Mouse (Mus musculus): ENCODE results near the gene Tmem8. TPM values are rescaled to one million over a fixed set of nuclear protein-coding genes. Genes with fewer than 3 reads are reported as not detected.
"Not testable (repeated sequence)": the region's sequence is repeated elsewhere in the genome, so short reads cannot be mapped to it uniquely, and the experiment has no call there.

Gene Tmem8
- polyA plus RNA-seq, 1 experiment from 2014 or later = 2.9 TPM

DNA sequence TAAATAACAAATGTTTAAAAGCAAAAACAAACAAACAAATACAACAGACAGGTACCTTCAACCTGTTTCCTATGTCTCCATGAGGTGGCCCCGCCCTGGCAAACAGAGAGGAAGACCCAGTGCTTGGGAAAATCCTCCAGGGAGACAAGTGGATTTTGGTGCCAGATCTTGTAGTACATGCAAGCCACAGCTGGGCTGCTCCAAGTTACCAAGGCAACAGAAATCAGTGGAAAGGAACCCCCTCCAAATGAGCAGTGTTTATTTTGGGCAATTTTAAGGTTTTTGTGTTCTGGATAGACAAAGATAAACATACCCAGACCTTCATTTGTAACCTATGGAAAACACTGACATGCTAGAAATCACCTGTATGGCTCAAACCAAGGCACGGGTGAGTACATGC lies 34.2 kb upstream of the Tmem8 start:
- H3K36me3 ChIP-seq (ENCODE audit: control insufficient read depth, insufficient read depth, low read length) = peaks cover 7% of the 10 kb centered on the region; the same call in 1 of the 2 replicates
- no peak overlapping the region for H3K9ac ChIP-seq (replicated peaks; ENCODE audit: low read depth, low read length)
- H3K4me3 ChIP-seq (ENCODE audit: low read depth, low read length) = no peak overlapping the region
- H3K4me2 ChIP-seq (replicated peaks; ENCODE audit: low read depth, low read length) = no peak overlapping the region
- no peak for ATAC-seq (ENCODE audit: insufficient number of reproducible peaks, insufficient read depth, low FRiP score, low read depth)
- H3K4me1 ChIP-seq (ENCODE audit: control insufficient read depth, insufficient read depth, low read length) = no peaks in the 10 kb centered on the region
- H3K9me3 ChIP-seq (ENCODE audit: control insufficient read depth, low read depth, low read length) = no peaks in the 10 kb centered on the region
- no peak overlapping the region for H3K27ac ChIP-seq (ENCODE audit: low read length)
- WGBS = 66% methylated on average over 2 of the region's 2 CpGs
- no peaks in the 10 kb centered on the region for H3K27me3 ChIP-seq (ENCODE audit: control insufficient read depth, insufficient read depth, low read length)

DNA sequence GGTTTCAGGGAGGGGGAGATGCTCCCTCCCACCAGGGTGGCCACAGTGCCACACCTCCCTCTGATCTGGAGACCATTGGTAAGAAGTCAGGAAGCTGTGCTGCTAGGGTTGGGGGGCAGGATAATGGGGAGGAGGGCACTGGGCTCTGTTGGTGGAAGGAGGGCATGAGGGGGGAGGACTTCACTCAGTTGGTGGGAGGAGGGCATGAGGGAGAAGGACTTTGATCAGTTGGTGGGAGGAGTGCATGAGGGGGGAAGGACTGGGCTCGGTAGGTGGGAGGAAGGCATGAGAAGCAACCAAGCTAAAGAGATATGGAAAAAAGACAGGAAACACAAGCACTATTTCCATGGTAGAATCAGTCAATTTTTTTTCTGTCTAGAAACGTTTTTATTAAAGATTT lies 32.2 kb upstream of the Tmem8 start:
- H3K4me1 ChIP-seq (ENCODE audit: control insufficient read depth, insufficient read depth, low read length) = no peaks in the 10 kb centered on the region
- H3K9ac ChIP-seq (replicated peaks; ENCODE audit: low read depth, low read length) = no peak overlapping the region
- no peak overlapping the region for H3K4me3 ChIP-seq (ENCODE audit: low read depth, low read length)
- no peak overlapping the region for H3K27ac ChIP-seq (ENCODE audit: low read length)
- ATAC-seq (ENCODE audit: insufficient number of reproducible peaks, insufficient read depth, low FRiP score, low read depth) = no peak
- H3K9me3 ChIP-seq (ENCODE audit: control insufficient read depth, low read depth, low read length) = no peaks in the 10 kb centered on the region
- no peak overlapping the region for H3K4me2 ChIP-seq (replicated peaks; ENCODE audit: low read depth, low read length)
- no peaks in the 10 kb centered on the region for H3K27me3 ChIP-seq (ENCODE audit: control insufficient read depth, insufficient read depth, low read length)
- peaks cover 7% of the 10 kb centered on the region; the same call in 1 of the 2 replicates for H3K36me3 ChIP-seq (ENCODE audit: control insufficient read depth, insufficient read depth, low read length)
- WGBS = 30% methylated on average over 2 of the region's 2 CpGs

DNA sequence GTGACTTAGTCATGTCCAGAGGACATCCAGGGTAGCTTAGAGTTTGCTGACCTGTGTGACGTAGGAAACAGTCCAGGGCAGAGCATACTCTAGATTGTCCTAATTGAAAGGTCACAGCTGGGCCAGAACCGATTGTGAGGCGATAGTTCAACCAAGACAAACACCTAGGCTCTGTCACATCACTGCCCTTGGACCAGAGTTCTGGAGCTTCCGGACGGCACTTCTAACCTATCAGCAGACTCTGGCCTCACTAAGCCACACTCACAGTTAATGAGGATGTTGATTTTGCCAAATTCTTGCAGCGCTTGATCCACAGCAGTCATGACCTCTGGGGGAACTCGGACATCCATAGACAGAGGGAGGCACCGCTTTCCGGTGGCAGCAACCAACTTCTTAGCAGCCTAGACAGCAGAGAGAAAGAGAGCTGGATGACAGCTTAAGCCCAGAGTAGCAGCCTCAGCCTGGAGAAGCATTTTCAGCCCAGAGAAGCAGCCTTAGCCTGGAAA lies 26.0 kb upstream of the Tmem8 start:
- 88% methylated on average over 9 of the region's 9 CpGs for WGBS
- ATAC-seq (ENCODE audit: insufficient number of reproducible peaks, insufficient read depth, low FRiP score, low read depth) = no peak

DNA sequence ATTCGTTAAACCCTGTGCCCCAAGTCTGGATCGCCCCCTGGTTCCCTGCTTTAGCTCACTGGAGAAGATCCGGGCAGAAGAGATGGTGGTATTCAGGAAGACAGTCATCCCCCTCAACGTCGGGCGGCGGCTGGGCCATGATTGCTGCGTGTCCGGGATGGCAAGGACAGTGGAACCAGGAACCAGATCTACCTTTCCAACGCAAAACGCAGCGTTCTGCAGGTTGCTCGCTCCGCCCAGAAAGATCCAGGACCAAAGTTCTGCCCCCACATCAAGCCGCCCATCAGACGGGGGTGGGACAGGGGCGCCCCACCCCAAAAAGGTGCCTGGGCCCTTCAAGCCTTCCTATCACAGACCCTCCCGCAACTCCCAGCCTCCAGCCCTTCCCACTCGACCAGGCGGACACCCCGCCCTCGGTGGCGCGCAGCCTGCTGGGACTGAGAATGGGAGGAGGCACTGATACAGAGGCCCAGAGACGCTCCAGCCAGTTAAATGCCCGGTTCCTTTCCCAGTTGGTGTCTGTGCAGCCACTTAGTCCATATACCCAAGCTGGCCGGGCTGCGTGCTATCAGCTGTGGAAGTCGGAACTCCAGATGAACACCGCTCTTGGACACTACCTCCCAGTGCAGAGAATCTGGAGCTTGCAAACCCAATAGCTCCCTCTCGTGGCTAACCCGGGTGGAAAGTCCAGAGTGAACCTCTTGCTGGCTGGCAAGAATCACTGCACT lies 23.0 kb upstream of the Tmem8 start, which contains the start of gene Decr2:
TSS of gene Decr2 (minus strand) at position 433 of the 728 bp plus-strand sequence.
- Histone ChIP-seq H3K4me3 (ENCODE audit: low read depth, low read length) (peak within 1 kb of the TSS; percentile 49), H3K9ac (replicated peaks; ENCODE audit: low read depth, low read length) (peak within 1 kb of the TSS; percentile 60), H3K27me3 (ENCODE audit: control insufficient read depth, insufficient read depth, low read length) (no peaks in the 10 kb centered on the region), H3K4me1 (ENCODE audit: control insufficient read depth, insufficient read depth, low read length) (peaks cover 11% of the 10 kb centered on the region; the same call in 1 of the 2 replicates), H3K4me2 (replicated peaks; ENCODE audit: low read depth, low read length) (peak within 1 kb of the TSS; percentile 82), H3K9me3 (ENCODE audit: control insufficient read depth, low read depth, low read length) (no peaks in the 10 kb centered on the region), H3K27ac (ENCODE audit: low read length) (peak within 1 kb of the TSS; percentile 80), H3K36me3 (ENCODE audit: control insufficient read depth, insufficient read depth, low read length) (no peaks in the 10 kb centered on the region)
- WGBS = under 1% methylated on average over 31 of the region's 32 CpGs
- peak; percentile 93 for ATAC-seq (ENCODE audit: insufficient number of reproducible peaks, insufficient read depth, low FRiP score, low read depth)

More for the DNA sequence above, 26.0 kb upstream of the Tmem8 start:
- Histone ChIP-seq H3K4me2 (replicated peaks; ENCODE audit: low read depth, low read length) (no peak overlapping the region), H3K27ac (ENCODE audit: low read length) (no peak overlapping the region), H3K9me3 (ENCODE audit: control insufficient read depth, low read depth, low read length) (no peaks in the 10 kb centered on the region), H3K27me3 (ENCODE audit: control insufficient read depth, insufficient read depth, low read length) (no peaks in the 10 kb centered on the region), H3K9ac (replicated peaks; ENCODE audit: low read depth, low read length) (no peak overlapping the region), H3K4me3 (ENCODE audit: low read depth, low read length) (no peak overlapping the region), H3K36me3 (ENCODE audit: control insufficient read depth, insufficient read depth, low read length) (peaks cover 4% of the 10 kb centered on the region; the same call in 1 of the 2 replicates), H3K4me1 (ENCODE audit: control insufficient read depth, insufficient read depth, low read length) (peaks cover 3% of the 10 kb centered on the region; the same call in 1 of the 2 replicates)

DNA sequence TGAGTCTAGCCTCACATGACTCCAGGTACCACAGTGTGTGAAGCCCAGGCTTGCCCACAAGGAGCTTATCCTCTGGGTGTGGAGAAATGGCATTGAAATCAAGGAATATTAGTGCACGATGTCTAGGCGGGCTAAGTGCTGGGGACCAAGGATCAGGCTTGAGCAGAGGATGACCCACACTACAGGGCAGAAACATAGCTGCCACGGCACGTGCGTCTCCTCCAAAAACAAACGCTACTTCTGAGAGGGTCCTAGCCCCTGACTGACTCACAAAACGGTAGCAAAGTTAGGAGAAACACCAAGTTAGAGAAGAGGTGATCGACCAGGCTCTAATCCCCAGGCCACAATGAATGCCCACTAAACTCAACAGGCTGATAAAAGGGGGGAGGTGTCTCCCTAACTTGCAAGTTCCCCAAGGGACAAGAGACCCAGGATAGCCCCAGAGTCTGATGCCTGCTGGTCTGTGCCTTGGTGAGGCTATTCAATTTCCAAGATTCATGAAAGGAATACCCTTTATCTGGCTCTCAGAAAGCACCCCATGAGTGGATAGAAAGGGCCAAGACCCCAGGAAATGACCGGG lies 18.5 kb upstream of the Tmem8 start:
- ATAC-seq (ENCODE audit: insufficient number of reproducible peaks, insufficient read depth, low FRiP score, low read depth) = no peak
- Histone ChIP-seq H3K27me3 (ENCODE audit: control insufficient read depth, insufficient read depth, low read length) (no peaks in the 10 kb centered on the region), H3K4me3 (ENCODE audit: low read depth, low read length) (peak overlapping the region; percentile 63), H3K9me3 (ENCODE audit: control insufficient read depth, low read depth, low read length) (no peaks in the 10 kb centered on the region), H3K27ac (ENCODE audit: low read length) (peak overlapping the region; percentile 69), H3K4me1 (ENCODE audit: control insufficient read depth, insufficient read depth, low read length) (0 out of 2 replicates have a peak, but pooled peaks cover 8% of the 10 kb centered on the region), H3K4me2 (replicated peaks; ENCODE audit: low read depth, low read length) (peak overlapping the region; percentile 73), H3K9ac (replicated peaks; ENCODE audit: low read depth, low read length) (peak overlapping the region; percentile 80), H3K36me3 (ENCODE audit: control insufficient read depth, insufficient read depth, low read length) (no peaks in the 10 kb centered on the region)
- WGBS = 23% methylated on average over 9 of the region's 9 CpGs

DNA sequence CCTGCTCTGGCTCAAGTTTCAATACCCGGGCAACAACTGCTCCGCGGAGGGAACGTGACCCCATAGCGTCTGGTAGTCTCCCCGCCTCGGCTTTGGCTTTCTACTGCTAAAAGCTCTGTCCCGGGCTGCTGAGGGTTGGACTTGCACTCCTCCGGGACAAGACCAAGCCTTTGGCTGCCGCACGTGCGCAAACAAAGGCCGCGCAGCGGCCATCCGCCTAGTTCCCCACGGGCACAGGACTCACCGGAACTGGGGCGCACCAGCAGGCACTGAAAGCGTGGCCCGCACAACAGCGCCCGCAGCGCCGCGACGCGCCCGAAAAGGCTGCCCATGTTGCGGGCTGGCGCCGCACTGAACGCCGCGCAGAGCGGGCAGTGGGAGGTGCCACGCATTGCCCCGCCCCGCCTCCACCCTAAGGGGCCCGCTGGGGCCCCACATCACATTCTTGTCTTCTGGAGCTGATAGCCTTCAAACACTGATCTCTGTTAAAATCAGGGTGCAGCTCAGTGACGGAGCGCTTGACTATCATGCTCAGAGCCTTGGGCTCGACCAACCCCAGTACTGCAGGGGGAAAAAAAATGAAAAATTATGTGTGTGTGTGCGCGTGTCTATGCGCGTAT lies 17.9 kb upstream of the Tmem8 start, which contains the start of gene Nme4:
TSS of gene Nme4 (minus strand) at position 482 of the 620 bp plus-strand sequence.
- Histone ChIP-seq H3K4me1 (ENCODE audit: control insufficient read depth, insufficient read depth, low read length) (0 out of 2 replicates have a peak, but pooled peaks cover 8% of the 10 kb centered on the region), H3K27me3 (ENCODE audit: control insufficient read depth, insufficient read depth, low read length) (no peaks in the 10 kb centered on the region), H3K9ac (replicated peaks; ENCODE audit: low read depth, low read length) (peak within 1 kb of the TSS; percentile 80), H3K4me2 (replicated peaks; ENCODE audit: low read depth, low read length) (peak within 1 kb of the TSS; percentile 73), H3K36me3 (ENCODE audit: control insufficient read depth, insufficient read depth, low read length) (no peaks in the 10 kb centered on the region), H3K4me3 (ENCODE audit: low read depth, low read length) (peak within 1 kb of the TSS; percentile 63), H3K9me3 (ENCODE audit: control insufficient read depth, low read depth, low read length) (no peaks in the 10 kb centered on the region), H3K27ac (ENCODE audit: low read length) (peak within 1 kb of the TSS; percentile 69)
- peak; percentile 66; the same call in 1 of the 2 replicates for ATAC-seq (ENCODE audit: insufficient number of reproducible peaks, insufficient read depth, low FRiP score, low read depth)
- WGBS = 2% methylated on average over 47 of the region's 47 CpGs

DNA sequence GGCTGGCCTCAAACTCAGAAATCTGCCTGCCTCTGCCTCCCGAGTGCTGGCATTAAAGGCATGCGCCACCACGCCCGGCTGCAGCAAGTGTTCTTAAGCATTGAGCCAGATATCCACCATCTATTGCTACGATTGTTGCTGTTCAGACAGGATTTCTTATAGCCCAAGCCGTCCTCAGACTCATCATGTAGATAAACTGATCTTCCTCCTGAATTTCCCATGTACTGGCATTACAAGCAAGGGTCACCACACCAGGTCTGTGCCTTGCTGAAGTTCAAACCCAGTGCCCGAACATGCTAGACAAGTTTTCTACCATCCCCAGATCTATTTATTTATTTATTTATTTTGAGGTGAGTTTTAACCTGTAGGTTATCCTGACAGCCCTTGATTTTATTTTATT lies 14.6 kb upstream of the Tmem8 start:
- no peak overlapping the region for H3K27ac ChIP-seq (ENCODE audit: low read length)
- H3K4me2 ChIP-seq (replicated peaks; ENCODE audit: low read depth, low read length) = no peak overlapping the region
- 89% methylated on average over 7 of the region's 7 CpGs for WGBS
- H3K9ac ChIP-seq (replicated peaks; ENCODE audit: low read depth, low read length) = no peak overlapping the region
- ATAC-seq (ENCODE audit: insufficient number of reproducible peaks, insufficient read depth, low FRiP score, low read depth) = no peak
- H3K4me1 ChIP-seq (ENCODE audit: control insufficient read depth, insufficient read depth, low read length) = 0 out of 2 replicates have a peak, but pooled peaks cover 8% of the 10 kb centered on the region
- H3K36me3 ChIP-seq (ENCODE audit: control insufficient read depth, insufficient read depth, low read length) = no peaks in the 10 kb centered on the region
- H3K4me3 ChIP-seq (ENCODE audit: low read depth, low read length) = no peak overlapping the region
- H3K9me3 ChIP-seq (ENCODE audit: control insufficient read depth, low read depth, low read length) = no peaks in the 10 kb centered on the region
- no peaks in the 10 kb centered on the region for H3K27me3 ChIP-seq (ENCODE audit: control insufficient read depth, insufficient read depth, low read length)

DNA sequence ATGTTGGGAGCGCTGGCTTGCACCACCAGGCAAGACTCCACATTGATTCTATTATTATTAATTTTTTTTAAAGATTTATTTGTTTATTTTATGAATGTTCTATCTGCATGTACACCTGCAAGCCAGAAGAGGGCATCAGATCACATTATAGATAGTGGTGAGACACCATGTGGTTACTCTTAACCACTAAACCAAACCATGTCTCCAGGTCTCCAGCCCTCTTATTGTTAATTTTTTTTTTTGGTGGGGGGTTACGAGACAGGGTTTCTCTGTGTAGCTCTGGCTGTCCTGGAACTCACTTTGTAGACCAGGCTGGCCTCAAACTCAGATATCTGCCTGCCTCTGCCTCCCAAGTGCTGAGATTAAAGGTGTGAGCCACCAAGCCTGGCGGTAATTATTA lies 13.8 kb upstream of the Tmem8 start:
- not testable (repeated sequence) for H3K4me3 ChIP-seq (ENCODE audit: low read depth, low read length); H3K4me1 ChIP-seq (ENCODE audit: control insufficient read depth, insufficient read depth, low read length); ATAC-seq (ENCODE audit: insufficient number of reproducible peaks, insufficient read depth, low FRiP score, low read depth); H3K27ac ChIP-seq (ENCODE audit: low read length); H3K9me3 ChIP-seq (ENCODE audit: control insufficient read depth, low read depth, low read length); H3K9ac ChIP-seq (replicated peaks; ENCODE audit: low read depth, low read length); H3K4me2 ChIP-seq (replicated peaks; ENCODE audit: low read depth, low read length); H3K36me3 ChIP-seq (ENCODE audit: control insufficient read depth, insufficient read depth, low read length); H3K27me3 ChIP-seq (ENCODE audit: control insufficient read depth, insufficient read depth, low read length)
- 65% methylated on average over 3 of the region's 3 CpGs for WGBS

Measured in stomach, embryonic 14.5 days (tissue).